ENCODE assay signal across 12 mouse cellular contexts in genomic region chr3:38045989-38046388, GRCm38 (mm10).
"Had no signal": no experiment of that assay in that cellular context is flagged by ENCODE, and none has a peak within 500 bp of the region (broad histone marks: within the 10 kb centered on the region; RNA-seq: fewer than 3 reads in every experiment).

No protein-coding gene starts in this region.

- H3K27ac ChIP-seq: kidney, embryonic 15.5 days; left cerebral cortex, adult 2 months; limb, embryonic 10.5 days; liver, embryonic 15.5 days; lung, embryonic 15.5 days; macrophage; midbrain, embryonic 12.5 days had no signal

- H3K36me3 ChIP-seq: kidney, embryonic 15.5 days; limb, embryonic 10.5 days; liver, embryonic 15.5 days; lung, embryonic 15.5 days; midbrain, embryonic 12.5 days had no signal

- H3K9me3 ChIP-seq: kidney, embryonic 15.5 days; limb, embryonic 10.5 days; liver, embryonic 15.5 days; lung, embryonic 15.5 days; megakaryocyte, embryonic 14.5 days; midbrain, embryonic 12.5 days had no signal

- ATAC-seq: midbrain, embryonic 16.5 days had no signal

- H3K4me3 ChIP-seq: kidney, embryonic 15.5 days; left cerebral cortex, adult 2 months; limb, embryonic 10.5 days; liver, embryonic 15.5 days; lung, embryonic 15.5 days; megakaryocyte, embryonic 14.5 days; midbrain, embryonic 12.5 days had no signal

- H3K9ac ChIP-seq: kidney, embryonic 15.5 days; liver, embryonic 15.5 days; lung, embryonic 15.5 days; midbrain, embryonic 12.5 days had no signal

- DNase-seq: kidney, adult 2 months; kidney, postnatal 14 days had no signal

- H3K27me3 ChIP-seq: kidney, embryonic 15.5 days; liver, embryonic 15.5 days; megakaryocyte, embryonic 14.5 days; midbrain, embryonic 12.5 days had no signal

- H3K4me1 ChIP-seq: liver, embryonic 15.5 days had no signal

- H3K4me2 ChIP-seq: kidney, embryonic 15.5 days; liver, embryonic 11.5 days; liver, embryonic 15.5 days; lung, embryonic 15.5 days; midbrain, embryonic 12.5 days had no signal
